Mouse (Mus musculus) stomach, embryonic 16.5 days (tissue): ENCODE results near the gene Atoh7. TPM values are rescaled to one million over a fixed set of nuclear protein-coding genes. Genes with fewer than 3 reads are reported as not detected.
"Not testable (repeated sequence)": the region's sequence is repeated elsewhere in the genome, so short reads cannot be mapped to it uniquely, and the experiment has no call there.

Experiments used
- ATAC-seq: fragments of 200-750 bp; cut with Nextera tagmentation; 2 replicates; pipeline ENCODE4 v1.8.0; 2017; ENCODE audit warnings: moderate number of reproducible peaks, moderate TSS enrichment; ENCODE audit not compliant: insufficient read depth, low FRiP score
- H3K27ac ChIP-seq: fragments of 300-500 bp; sonication (generic); 2 replicates; pipeline ENCODE4 v1.5.1; 2014; ENCODE audit warnings: low read length
- H3K27me3 ChIP-seq: fragments of 300-500 bp; sonication (generic); 2 replicates; pipeline ENCODE4 v1.6.1; 2014; ENCODE audit warnings: low read length, control low read depth, mixed read lengths; ENCODE audit not compliant: control insufficient read depth, insufficient read depth
- H3K36me3 ChIP-seq: fragments of 300-500 bp; sonication (generic); 2 replicates; pipeline ENCODE4 v1.6.1; 2014; ENCODE audit warnings: low read length; ENCODE audit not compliant: control insufficient read depth, insufficient read depth
- H3K4me1 ChIP-seq: fragments of 300-500 bp; sonication (generic); 2 replicates; pipeline ENCODE4 v1.6.1; 2014; ENCODE audit warnings: low read length, control low read depth, mixed read lengths; ENCODE audit not compliant: control insufficient read depth, insufficient read depth
- H3K4me2 ChIP-seq: fragments of 300-500 bp; sonication (generic); 2 replicates; pipeline ENCODE4 v1.6.1; 2014; ENCODE audit warnings: low read depth, low read length, mixed read lengths
- H3K4me3 ChIP-seq: fragments of 300-500 bp; sonication (generic); replicated peaks from 2 replicates; pipeline ENCODE4 v1.5.1; 2014; ENCODE audit warnings: mild to moderate bottlenecking, low read length
- H3K9ac ChIP-seq: fragments of 300-500 bp; sonication (generic); 2 replicates; pipeline ENCODE4 v1.6.1; 2014; ENCODE audit warnings: low read length
- H3K9me3 ChIP-seq: fragments of 300-500 bp; sonication (generic); replicated peaks from 2 replicates; pipeline ENCODE4 v1.6.1; 2016; ENCODE audit warnings: low read length, control low read depth; ENCODE audit not compliant: control insufficient read depth
- WGBS: fragments of 180-500 bp; shearing (Covaris S2); extraction: QIAGEN DNeasy Blood & Tissue Kit; methylation state at CpG from one replicate; pipeline ENCODE4 v1.1.7; 2014; 5-methylcytosine and 5-hydroxymethylcytosine counted together
- polyA plus RNA-seq: library from polyadenylated mRNA; unstranded; fragments of >200 nt; fragmentation: Nextera tagmentation; extraction: Ambion mirVana; gene quantifications from 2 replicates; pipeline ENCODE4 v1.2.1, GENCODE M21; 2015

Gene Atoh7
- not detected in 2 replicates for polyA plus RNA-seq

DNA sequence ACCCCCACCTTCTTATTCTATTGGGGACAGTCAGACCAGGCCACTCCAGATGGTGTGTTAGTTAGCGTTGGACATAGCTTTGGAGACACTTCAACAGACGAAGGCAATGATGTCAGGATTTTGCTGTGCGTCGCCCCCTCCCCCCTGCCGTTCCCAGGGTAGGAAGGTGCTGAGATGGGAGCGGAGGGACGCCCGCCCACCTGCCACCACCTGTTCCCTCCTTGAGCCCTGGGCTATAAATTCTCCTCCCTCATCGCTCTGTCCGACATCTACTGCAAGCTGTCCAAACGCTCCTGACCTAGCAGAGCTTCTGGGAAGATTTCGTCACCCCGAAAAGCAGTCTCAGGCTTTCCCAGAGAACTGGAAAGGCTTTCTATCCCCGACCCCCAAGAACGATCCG is at the start of gene Atoh7:
Gene Atoh7, plus strand, starts transcription at position 131 of the 400 bp plus-strand sequence.
- Histone ChIP-seq H3K27ac (no peak within 1 kb of the TSS), H3K4me1 (0 out of 2 replicates have a peak, but pooled peaks cover 6% of the 10 kb centered on the region), H3K4me3 (peak within 1 kb of the TSS; percentile 59), H3K9me3 (no peaks in the 10 kb centered on the region), H3K9ac (peak within 1 kb of the TSS; percentile 67), H3K36me3 (no peaks in the 10 kb centered on the region), H3K27me3 (peaks cover 17% of the 10 kb centered on the region), H3K4me2 (peak within 1 kb of the TSS; percentile 96)
- 8% methylated on average over 16 of the region's 16 CpGs for WGBS
- ATAC-seq: no peak

DNA sequence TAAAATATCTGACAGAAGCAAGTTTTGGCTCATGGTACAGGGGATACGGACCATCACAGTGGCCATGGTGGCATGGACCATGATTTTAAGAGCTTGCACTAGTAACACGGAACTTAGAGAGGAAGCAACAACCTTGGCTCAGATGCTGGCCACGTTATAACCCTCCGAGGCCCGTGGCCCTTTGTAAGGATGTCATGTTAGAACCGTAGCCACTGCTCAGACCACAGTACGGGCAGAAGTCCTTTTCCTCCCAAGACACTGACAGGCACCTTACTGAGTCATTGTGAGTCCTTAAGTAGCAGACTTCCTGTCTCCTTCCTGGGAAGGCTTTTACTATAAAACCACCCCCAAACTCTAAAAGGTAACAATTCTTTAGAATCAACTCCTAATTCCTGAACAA is 48.2 kb upstream of the Atoh7 start:
- H3K27me3 ChIP-seq: no peaks in the 10 kb centered on the region
- H3K4me3 ChIP-seq: no peak overlapping the region
- H3K4me1 ChIP-seq: no peaks in the 10 kb centered on the region
- no peak overlapping the region for H3K9ac ChIP-seq
- H3K27ac ChIP-seq: no peak overlapping the region
- 75% methylated on average over 7 of the region's 7 CpGs for WGBS
- no peak overlapping the region for H3K4me2 ChIP-seq
- H3K36me3 ChIP-seq: no peaks in the 10 kb centered on the region
- H3K9me3 ChIP-seq: no peaks in the 10 kb centered on the region
- no peak for ATAC-seq

DNA sequence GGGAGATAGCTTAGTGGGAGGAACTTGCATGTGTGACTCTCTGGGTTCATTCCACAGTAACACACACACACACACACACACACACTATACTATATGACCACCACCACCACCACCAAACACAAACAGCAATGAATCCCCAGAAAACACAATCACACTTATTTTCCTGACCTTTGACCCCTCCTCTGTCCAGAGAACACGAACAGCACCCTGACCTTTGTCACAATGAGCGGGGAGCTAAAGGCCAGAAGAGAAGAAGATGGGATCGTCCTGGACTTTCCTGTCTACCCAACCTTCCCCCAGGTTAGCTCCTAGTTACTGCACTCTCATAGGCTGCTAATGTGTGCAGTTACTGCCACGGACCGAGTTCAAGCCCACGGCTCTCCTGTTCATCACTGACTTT is 47.4 kb upstream of the Atoh7 start:
- no peak for ATAC-seq
- Histone ChIP-seq H3K9me3 (no peaks in the 10 kb centered on the region), H3K4me3 (no peak overlapping the region), H3K4me2 (no peak overlapping the region), H3K27ac (no peak overlapping the region), H3K4me1 (no peaks in the 10 kb centered on the region), H3K27me3 (no peaks in the 10 kb centered on the region), H3K9ac (no peak overlapping the region), H3K36me3 (no peaks in the 10 kb centered on the region)
- 83% methylated on average over 6 of the region's 6 CpGs for WGBS

DNA sequence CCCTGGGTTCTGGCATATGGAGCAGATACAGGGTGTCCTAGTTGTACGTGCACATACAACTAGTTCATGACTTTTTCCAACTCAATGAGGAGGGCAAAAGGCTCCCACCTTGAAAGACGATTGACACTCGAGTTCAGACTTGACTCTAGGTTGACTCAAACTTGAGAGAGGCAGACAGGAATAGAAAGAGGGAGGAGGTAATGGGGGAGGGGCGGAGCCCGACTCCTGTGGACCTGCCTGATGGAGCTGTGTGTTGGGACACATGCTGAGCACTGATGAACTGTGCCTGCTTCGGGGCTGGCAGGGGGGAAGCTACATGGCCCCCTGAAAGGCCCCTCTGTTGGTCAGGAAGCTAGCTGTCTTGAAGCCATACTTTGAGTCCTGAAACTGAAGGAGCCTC is 46.4 kb upstream of the Atoh7 start:
- H3K9ac ChIP-seq: no peak overlapping the region
- WGBS: 61% methylated on average over 6 of the region's 6 CpGs
- no peak for ATAC-seq
- H3K4me1 ChIP-seq: no peaks in the 10 kb centered on the region
- no peak overlapping the region for H3K4me2 ChIP-seq
- H3K27me3 ChIP-seq: no peaks in the 10 kb centered on the region
- H3K9me3 ChIP-seq: no peaks in the 10 kb centered on the region
- no peak overlapping the region for H3K4me3 ChIP-seq
- no peak overlapping the region for H3K27ac ChIP-seq
- no peaks in the 10 kb centered on the region for H3K36me3 ChIP-seq

DNA sequence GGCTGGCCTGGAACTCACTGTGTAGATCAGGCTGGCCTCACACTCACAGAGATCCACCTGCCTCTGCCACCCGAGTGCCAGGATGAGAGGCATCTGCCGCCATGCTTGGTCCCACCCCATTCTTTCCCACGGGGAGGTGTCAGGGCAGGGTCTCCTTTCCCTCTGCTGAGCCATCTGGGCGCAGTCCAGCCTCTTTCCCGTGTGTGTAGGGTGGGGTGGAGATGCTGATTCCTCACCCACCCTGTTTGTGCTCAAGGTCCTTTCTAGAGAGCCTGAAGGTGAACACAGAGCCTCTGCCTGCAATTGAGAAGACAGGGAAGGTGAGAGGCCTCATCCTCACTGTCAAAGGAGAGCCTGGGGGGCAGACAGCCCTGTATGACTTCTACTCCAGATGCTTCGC is 45.4 kb upstream of the Atoh7 start:
- not testable (repeated sequence) for H3K9ac ChIP-seq, ATAC-seq, H3K27ac ChIP-seq, H3K4me1 ChIP-seq, H3K36me3 ChIP-seq, H3K4me2 ChIP-seq, H3K27me3 ChIP-seq, H3K4me3 ChIP-seq, H3K9me3 ChIP-seq
- 77% methylated on average over 6 of the region's 6 CpGs for WGBS

DNA sequence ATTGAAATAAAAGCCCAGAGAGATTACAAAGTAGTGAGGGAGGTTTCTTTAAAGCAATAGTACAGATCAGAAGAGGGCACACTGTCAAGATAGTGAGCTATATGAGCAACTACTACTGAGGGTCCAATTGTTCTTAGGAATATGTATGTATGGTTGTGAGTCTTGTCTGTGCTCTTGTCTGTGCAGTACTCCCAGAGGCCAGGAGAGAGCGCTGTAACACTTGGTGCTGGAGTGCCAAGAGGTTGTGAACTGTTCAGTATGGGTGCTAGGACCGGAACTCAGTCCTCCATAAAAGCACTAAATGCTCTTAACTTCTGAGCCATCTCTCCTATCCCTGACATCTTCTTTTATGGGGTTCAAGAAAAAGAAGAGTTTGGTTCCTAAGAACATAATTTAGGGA is 44.9 kb upstream of the Atoh7 start:
- ATAC-seq: no peak
- H3K27ac ChIP-seq: no peak overlapping the region
- H3K27me3 ChIP-seq: no peaks in the 10 kb centered on the region
- H3K4me1 ChIP-seq: no peaks in the 10 kb centered on the region
- no peak overlapping the region for H3K4me2 ChIP-seq
- H3K9me3 ChIP-seq: no peaks in the 10 kb centered on the region
- H3K36me3 ChIP-seq: no peaks in the 10 kb centered on the region
- WGBS: 70% methylated on average over 2 of the region's 2 CpGs
- H3K9ac ChIP-seq: no peak overlapping the region
- H3K4me3 ChIP-seq: no peak overlapping the region

DNA sequence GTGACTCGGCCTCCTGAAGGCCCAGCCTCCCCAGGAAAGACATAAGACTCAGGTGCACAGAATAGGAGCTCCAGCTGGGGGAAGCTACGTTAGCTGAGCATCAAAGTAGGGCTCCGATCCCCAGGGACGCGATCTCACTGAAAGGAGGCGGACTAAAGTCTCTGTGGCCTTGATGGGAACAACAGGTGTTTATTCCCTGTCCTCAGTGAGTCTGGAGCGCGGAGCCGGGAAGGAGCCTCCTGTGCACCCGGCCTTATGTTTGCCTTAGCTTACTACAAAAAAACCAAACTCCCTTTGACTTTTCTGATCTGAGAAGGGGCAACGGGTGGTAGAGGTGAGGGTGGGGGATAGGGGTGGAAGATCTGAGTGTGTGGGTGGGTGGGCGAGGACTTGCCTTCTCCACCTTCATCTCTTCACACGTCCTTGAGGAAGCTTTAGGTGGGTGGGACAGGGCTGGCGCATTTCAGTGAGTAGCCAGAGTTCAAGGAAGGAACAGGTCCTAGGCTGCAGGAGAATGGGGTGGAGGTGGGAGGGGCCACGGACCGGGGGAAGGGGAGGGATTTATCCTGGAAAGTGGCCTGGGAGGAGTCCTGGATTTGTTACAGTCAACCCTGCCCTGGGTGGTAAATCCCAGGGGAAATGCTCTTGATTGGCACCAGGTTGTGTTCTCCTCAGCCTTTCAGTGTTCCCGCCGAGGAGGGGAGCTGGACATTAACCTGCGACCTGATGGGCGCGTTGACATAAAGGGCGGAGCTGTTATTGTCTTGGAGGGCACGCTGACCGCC is 42.3 kb upstream of the Atoh7 start:
- 27% methylated on average over 24 of the region's 24 CpGs for WGBS
- Histone ChIP-seq H3K4me1 (no peaks in the 10 kb centered on the region), H3K4me2 (no peak overlapping the region), H3K27ac (peak overlapping the region; percentile 16), H3K36me3 (no peaks in the 10 kb centered on the region), H3K9ac (no peak overlapping the region), H3K4me3 (no peak overlapping the region), H3K9me3 (no peaks in the 10 kb centered on the region), H3K27me3 (no peaks in the 10 kb centered on the region)
- ATAC-seq: peak; percentile 57; the same call in 1 of the 2 replicates

DNA sequence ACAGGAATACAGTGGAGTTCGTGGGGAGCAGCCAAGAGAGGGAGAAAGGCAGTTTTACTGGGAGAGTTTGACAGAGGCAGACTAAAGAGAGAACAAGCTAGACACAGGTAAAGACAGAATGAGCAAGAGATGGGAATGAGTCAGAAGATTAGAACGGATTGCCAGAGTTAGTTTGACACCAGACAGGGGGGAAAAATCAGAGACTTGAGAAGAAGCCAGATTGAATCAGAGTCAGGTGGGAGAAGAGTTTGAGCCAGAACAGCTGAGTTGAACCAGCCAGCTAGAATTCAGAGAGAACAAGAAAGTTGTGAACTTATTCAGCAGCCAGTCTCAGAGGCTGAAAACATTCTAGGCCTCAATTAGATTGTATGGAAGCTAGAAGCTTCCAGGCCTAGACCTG is 39.6 kb upstream of the Atoh7 start, which contains the start of gene Pbld1:
Gene Pbld1, plus strand, starts transcription at position 301 of the 400 bp plus-strand sequence.
- no peak within 1 kb of the TSS for H3K4me3 ChIP-seq
- H3K4me1 ChIP-seq: no peaks in the 10 kb centered on the region
- no peaks in the 10 kb centered on the region for H3K9me3 ChIP-seq
- no peaks in the 10 kb centered on the region for H3K36me3 ChIP-seq
- H3K4me2 ChIP-seq: no peak within 1 kb of the TSS
- no peak within 1 kb of the TSS for H3K9ac ChIP-seq
- H3K27me3 ChIP-seq: no peaks in the 10 kb centered on the region
- 73% methylated on average over 2 of the region's 2 CpGs for WGBS
- no peak for ATAC-seq
- H3K27ac ChIP-seq: peak within 1 kb of the TSS; percentile 19; the same call in 1 of the 2 replicates

DNA sequence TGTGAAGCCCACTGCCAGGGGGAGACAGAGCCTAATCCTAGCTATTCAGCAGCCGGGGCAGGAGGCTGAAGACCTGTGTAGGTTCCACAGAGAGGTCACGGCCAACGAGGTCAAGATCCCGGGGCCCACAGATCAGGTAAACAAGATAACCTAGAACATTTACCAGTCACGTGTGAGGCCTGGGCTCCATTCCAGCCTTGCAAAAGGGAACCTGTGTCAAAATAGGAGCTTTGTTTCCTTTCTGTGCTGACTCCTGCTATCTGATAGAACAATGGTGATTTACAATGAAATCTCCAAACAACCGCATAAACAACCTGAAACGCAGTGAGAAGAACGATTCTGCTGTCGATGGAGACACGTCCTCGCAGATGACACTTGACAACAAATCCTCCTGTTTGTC is 39.0 kb upstream of the Atoh7 start:
- no peaks in the 10 kb centered on the region for H3K36me3 ChIP-seq
- peak overlapping the region; percentile 19; the same call in 1 of the 2 replicates for H3K27ac ChIP-seq
- H3K4me1 ChIP-seq: no peaks in the 10 kb centered on the region
- 53% methylated on average over 11 of the region's 11 CpGs for WGBS
- H3K27me3 ChIP-seq: no peaks in the 10 kb centered on the region
- ATAC-seq: no peak
- no peak overlapping the region for H3K4me3 ChIP-seq
- H3K9ac ChIP-seq: no peak overlapping the region
- no peak overlapping the region for H3K4me2 ChIP-seq
- no peaks in the 10 kb centered on the region for H3K9me3 ChIP-seq
